Mouse (Mus musculus): Measurements from ENCODE around the gene Krt31. TPM values are rescaled to one million over a fixed set of nuclear protein-coding genes. Genes with fewer than 3 reads are reported as not detected.

Gene Krt31
- polyA plus RNA-seq, 1 experiment from 2014 or later = not detected

DNA sequence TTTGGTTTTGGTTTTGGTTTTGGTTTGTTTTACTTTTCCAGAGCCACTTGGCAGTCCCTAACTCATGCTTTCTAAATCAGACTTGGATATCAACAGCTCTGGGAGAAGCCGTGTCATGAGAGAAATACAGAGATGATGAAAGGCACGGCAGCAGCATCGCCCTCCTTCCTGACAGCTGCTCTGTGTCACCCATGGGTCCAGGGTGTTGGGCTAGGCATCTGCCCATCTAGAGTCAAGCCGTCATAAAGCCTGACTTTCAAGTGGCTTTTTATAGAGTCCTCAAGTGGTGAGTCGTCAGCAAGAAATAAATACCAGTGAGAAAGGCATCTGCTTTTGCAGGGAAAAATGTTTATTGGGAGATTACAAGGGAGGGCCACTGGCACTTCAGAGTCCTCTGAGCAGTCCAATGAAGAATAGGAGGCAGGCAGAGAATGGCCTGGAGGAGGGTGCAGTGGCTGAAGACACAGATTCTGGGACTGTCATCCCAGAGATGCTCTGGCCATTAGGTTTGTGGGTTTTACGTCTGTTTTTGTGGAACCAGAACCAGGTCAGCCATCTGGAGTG is 4.0 kb downstream of the Krt31 start:
- H3K4me1 ChIP-seq = no peaks in the 10 kb centered on the region
- no peaks in the 10 kb centered on the region for H3K27me3 ChIP-seq
- no peak overlapping the region for H3K9ac ChIP-seq
- no peak overlapping the region for H3K4me2 ChIP-seq
- H3K36me3 ChIP-seq (ENCODE audit: poor library complexity, severe bottlenecking) = no peaks in the 10 kb centered on the region
- no peak overlapping the region for H3K27ac ChIP-seq
- WGBS = 89% methylated on average over 6 of the region's 6 CpGs
- H3K9me3 ChIP-seq (replicated peaks) = no peaks in the 10 kb centered on the region
- H3K4me3 ChIP-seq = no peak overlapping the region
- no peak for ATAC-seq

GRCm38 (mm10) chr11:100041454-100041853 is 8.9 kb downstream of the Krt31 start, which contains the start of gene Krt34:
TSS of gene Krt34 (minus strand) at chr11:100041554.
- H3K4me1 ChIP-seq = no peaks in the 10 kb centered on the region
- no peak within 1 kb of the TSS for H3K4me3 ChIP-seq
- H3K9me3 ChIP-seq (replicated peaks) = no peaks in the 10 kb centered on the region
- no peak within 1 kb of the TSS for H3K27ac ChIP-seq
- H3K36me3 ChIP-seq (ENCODE audit: poor library complexity, severe bottlenecking) = no peaks in the 10 kb centered on the region
- H3K27me3 ChIP-seq = no peaks in the 10 kb centered on the region
- 89% methylated on average over 6 of the region's 6 CpGs for WGBS
- H3K4me2 ChIP-seq = no peak within 1 kb of the TSS
- ATAC-seq = no peak
- no peak within 1 kb of the TSS for H3K9ac ChIP-seq

DNA sequence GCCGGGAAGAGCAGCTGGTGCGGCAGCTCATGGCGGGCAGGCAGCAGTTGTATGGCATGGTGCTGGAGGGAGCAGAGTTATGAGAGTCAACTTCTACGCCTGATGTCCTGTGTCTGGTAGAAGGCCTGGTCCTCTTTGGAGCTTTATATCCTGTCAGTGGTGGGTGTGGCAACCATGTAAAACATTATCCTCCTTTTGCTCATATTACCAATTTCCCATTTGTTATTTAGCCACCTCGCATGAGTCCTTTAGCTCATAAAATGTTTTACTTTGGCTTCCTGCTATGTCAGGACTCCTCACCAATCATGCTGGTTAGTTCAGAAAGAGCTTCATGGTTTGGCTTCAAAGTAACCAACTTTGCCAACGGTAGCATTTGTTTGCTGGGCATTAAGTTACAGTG is 20.6 kb downstream of the Krt31 start, which contains the start of gene Krt33b:
Gene Krt33b, minus strand, starts transcription at position 101 of the 400 bp plus-strand sequence.
- no peak within 1 kb of the TSS for H3K4me3 ChIP-seq
- no peaks in the 10 kb centered on the region for H3K4me1 ChIP-seq
- no peak within 1 kb of the TSS for H3K4me2 ChIP-seq
- ATAC-seq = no peak
- 87% methylated on average over 6 of the region's 6 CpGs for WGBS
- H3K36me3 ChIP-seq (ENCODE audit: poor library complexity, severe bottlenecking) = no peaks in the 10 kb centered on the region
- H3K9ac ChIP-seq = no peak within 1 kb of the TSS
- H3K9me3 ChIP-seq (replicated peaks) = no peaks in the 10 kb centered on the region
- H3K27me3 ChIP-seq = no peaks in the 10 kb centered on the region
- no peak within 1 kb of the TSS for H3K27ac ChIP-seq

DNA sequence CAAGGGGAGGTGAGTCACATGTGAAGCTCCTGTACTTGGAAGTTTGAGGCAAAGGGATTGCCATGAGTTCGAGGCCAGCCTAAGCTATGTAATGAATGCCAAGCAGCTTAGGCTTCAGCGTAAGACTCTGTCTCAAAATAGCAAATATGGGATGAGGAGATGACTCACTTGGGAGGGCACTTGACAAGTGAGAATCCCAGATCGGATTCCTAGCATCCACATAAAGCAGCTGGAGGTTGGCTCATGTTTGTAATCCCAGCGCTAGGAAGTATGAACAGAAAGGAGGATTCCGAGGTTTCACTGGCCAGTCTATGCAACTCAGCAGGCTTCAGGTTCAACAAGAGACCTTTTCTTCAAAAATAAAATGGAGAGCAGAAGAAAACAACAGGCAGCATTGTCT is 28.9 kb downstream of the Krt31 start:
- Histone ChIP-seq H3K4me2 (no peak overlapping the region), H3K4me3 (no peak overlapping the region), H3K9ac (no peak overlapping the region), H3K4me1 (no peaks in the 10 kb centered on the region), H3K27me3 (no peaks in the 10 kb centered on the region), H3K27ac (no peak overlapping the region), H3K9me3 (replicated peaks) (no peaks in the 10 kb centered on the region), H3K36me3 (ENCODE audit: poor library complexity, severe bottlenecking) (no peaks in the 10 kb centered on the region)
- 86% methylated on average over 5 of the region's 5 CpGs for WGBS
- ATAC-seq = no peak

GRCm38 (mm10) chr11:100019466-100019865 is 30.9 kb downstream of the Krt31 start:
- 94% methylated on average over 1 of the region's 1 CpGs for WGBS
- ATAC-seq = no peak
- no peak overlapping the region for H3K4me3 ChIP-seq
- H3K4me2 ChIP-seq = no peak overlapping the region
- H3K27ac ChIP-seq = no peak overlapping the region
- no peak overlapping the region for H3K9ac ChIP-seq
- no peaks in the 10 kb centered on the region for H3K9me3 ChIP-seq (replicated peaks)
- no peaks in the 10 kb centered on the region for H3K36me3 ChIP-seq (ENCODE audit: poor library complexity, severe bottlenecking)
- no peaks in the 10 kb centered on the region for H3K27me3 ChIP-seq
- no peaks in the 10 kb centered on the region for H3K4me1 ChIP-seq

DNA sequence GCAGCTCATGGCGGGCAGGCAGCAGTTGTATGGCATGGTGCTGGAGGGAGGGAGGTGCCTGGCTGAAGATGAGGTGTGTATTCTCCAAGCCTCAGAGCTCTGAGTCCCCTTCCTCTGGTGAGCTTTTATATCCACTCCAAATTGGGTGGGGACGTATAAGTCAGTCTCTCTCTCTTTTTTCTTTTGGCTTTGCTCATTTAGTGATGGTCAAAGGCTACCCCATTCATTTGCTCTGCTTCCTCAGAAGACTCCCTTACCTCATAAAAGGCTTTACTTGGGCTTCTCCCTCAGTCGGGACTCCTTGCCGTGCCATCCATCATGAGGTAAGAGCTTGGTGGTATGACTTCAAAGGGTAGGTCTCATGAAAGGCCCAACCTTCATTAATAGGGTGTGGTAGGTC is 34.2 kb downstream of the Krt31 start, which contains the start of gene Krt33a:
Gene Krt33a, minus strand, starts transcription at position 101 of the 400 bp plus-strand sequence.
- Histone ChIP-seq H3K4me2 (no peak within 1 kb of the TSS), H3K4me3 (no peak within 1 kb of the TSS), H3K9me3 (replicated peaks) (no peaks in the 10 kb centered on the region), H3K9ac (no peak within 1 kb of the TSS), H3K4me1 (no peaks in the 10 kb centered on the region), H3K27me3 (no peaks in the 10 kb centered on the region), H3K27ac (no peak within 1 kb of the TSS), H3K36me3 (ENCODE audit: poor library complexity, severe bottlenecking) (no peaks in the 10 kb centered on the region)
- no peak for ATAC-seq
- WGBS = 92% methylated on average over 4 of the region's 4 CpGs

DNA sequence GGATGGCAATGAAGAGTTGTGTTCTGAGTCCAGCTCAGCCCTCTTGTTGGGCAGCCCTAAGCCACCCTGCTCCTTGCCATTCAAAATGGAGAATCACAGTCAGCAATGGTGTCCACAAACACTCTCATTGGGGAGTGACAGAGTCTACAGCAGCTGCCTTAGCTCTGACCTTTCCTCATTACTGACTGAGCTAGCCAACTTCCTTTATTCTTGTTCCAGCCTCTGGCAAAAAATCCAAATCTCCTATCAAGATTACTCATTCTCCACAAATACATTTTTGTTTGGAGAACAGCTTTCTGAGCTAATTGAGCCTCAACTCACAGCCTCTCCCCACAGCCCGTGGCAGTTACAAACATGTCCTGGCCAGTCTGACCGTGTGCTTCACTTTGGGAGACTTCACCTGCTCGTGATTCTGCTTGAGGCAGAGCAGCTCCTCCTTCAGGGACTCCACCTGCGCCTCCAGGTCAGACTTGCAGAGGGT is 36.6 kb downstream of the Krt31 start:
- Histone ChIP-seq H3K4me3 (no peak overlapping the region), H3K9ac (no peak overlapping the region), H3K27me3 (no peaks in the 10 kb centered on the region), H3K4me2 (no peak overlapping the region), H3K9me3 (replicated peaks) (no peaks in the 10 kb centered on the region), H3K27ac (no peak overlapping the region), H3K36me3 (ENCODE audit: poor library complexity, severe bottlenecking) (no peaks in the 10 kb centered on the region), H3K4me1 (no peaks in the 10 kb centered on the region)
- WGBS = 83% methylated on average over 4 of the region's 4 CpGs
- ATAC-seq = no peak

DNA sequence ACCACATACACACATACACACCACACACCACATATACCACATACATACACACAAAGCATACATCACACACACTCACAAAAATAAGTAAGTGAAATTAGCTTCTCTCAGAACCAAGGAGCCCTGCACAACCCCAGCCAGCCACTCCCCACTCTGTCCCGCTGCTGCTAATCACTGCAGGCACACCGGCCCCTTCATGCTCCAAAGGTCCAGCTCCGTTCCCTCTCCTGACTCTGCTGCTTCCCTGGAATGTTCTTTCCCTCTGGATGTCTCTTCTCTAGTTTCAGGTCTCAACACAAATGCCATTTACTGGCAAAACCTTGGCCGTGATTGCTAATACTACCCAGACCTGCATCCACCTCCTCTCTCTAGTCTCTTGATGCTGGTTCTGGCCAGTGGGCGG is 39.7 kb downstream of the Krt31 start:
- no peak for ATAC-seq
- no peaks in the 10 kb centered on the region for H3K36me3 ChIP-seq (ENCODE audit: poor library complexity, severe bottlenecking)
- WGBS = 87% methylated on average over 5 of the region's 5 CpGs
- no peaks in the 10 kb centered on the region for H3K9me3 ChIP-seq (replicated peaks)
- no peak overlapping the region for H3K9ac ChIP-seq
- no peak overlapping the region for H3K4me3 ChIP-seq
- no peak overlapping the region for H3K27ac ChIP-seq
- H3K4me1 ChIP-seq = no peaks in the 10 kb centered on the region
- no peaks in the 10 kb centered on the region for H3K27me3 ChIP-seq
- no peak overlapping the region for H3K4me2 ChIP-seq

GRCm38 (mm10) chr11:100008336-100008735 is 42.0 kb downstream of the Krt31 start:
- ATAC-seq = no peak
- H3K4me2 ChIP-seq = no peak overlapping the region
- H3K9ac ChIP-seq = no peak overlapping the region
- H3K4me1 ChIP-seq = no peaks in the 10 kb centered on the region
- 84% methylated on average over 5 of the region's 5 CpGs for WGBS
- no peaks in the 10 kb centered on the region for H3K27me3 ChIP-seq
- H3K36me3 ChIP-seq (ENCODE audit: poor library complexity, severe bottlenecking) = no peaks in the 10 kb centered on the region
- H3K9me3 ChIP-seq (replicated peaks) = no peaks in the 10 kb centered on the region
- H3K4me3 ChIP-seq = no peak overlapping the region
- H3K27ac ChIP-seq = no peak overlapping the region

GRCm38 (mm10) chr11:100006624-100007023 is 43.7 kb downstream of the Krt31 start:
- 59% methylated on average over 3 of the region's 3 CpGs for WGBS
- no peaks in the 10 kb centered on the region for H3K27me3 ChIP-seq

DNA sequence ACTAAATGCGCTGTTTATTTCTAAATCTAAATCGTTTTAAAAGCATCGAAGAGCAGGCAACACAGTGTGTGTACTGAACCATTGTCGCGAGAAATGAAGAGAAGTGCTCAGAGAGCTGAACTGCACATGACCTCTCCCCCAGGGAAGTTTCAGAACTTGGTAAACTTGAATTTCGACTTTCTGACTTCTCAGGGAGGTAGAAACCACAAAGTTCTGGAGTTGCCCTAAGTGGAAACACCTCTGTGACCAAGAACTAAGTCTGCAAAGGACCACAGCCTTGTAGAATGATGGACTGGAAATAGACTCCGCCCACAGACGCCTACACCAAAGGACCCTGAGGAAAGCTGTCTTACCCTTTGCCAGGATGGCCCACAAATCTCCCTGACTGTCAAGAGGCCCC is 44.4 kb downstream of the Krt31 start:
- 90% methylated on average over 8 of the region's 8 CpGs for WGBS
- ATAC-seq = no peak
- H3K4me3 ChIP-seq = no peak overlapping the region
- H3K27me3 ChIP-seq = no peaks in the 10 kb centered on the region
- H3K27ac ChIP-seq = no peak overlapping the region
- H3K9me3 ChIP-seq (replicated peaks) = 0 out of 2 replicates have a peak, but pooled peaks cover 4% of the 10 kb centered on the region
- no peaks in the 10 kb centered on the region for H3K4me1 ChIP-seq
- no peaks in the 10 kb centered on the region for H3K36me3 ChIP-seq (ENCODE audit: poor library complexity, severe bottlenecking)
- H3K4me2 ChIP-seq = no peak overlapping the region
- H3K9ac ChIP-seq = no peak overlapping the region

More at GRCm38 (mm10) chr11:100006624-100007023, 43.7 kb downstream of the Krt31 start:
- Histone ChIP-seq H3K4me3 (no peak overlapping the region), H3K27ac (no peak overlapping the region), H3K9ac (no peak overlapping the region), H3K4me1 (no peaks in the 10 kb centered on the region), H3K9me3 (replicated peaks) (0 out of 2 replicates have a peak, but pooled peaks cover 2% of the 10 kb centered on the region), H3K4me2 (no peak overlapping the region), H3K36me3 (ENCODE audit: poor library complexity, severe bottlenecking) (no peaks in the 10 kb centered on the region)
- ATAC-seq = no peak

GRCm38 (mm10) chr11:100004846-100005245 is 45.5 kb downstream of the Krt31 start:
- WGBS = 31% methylated on average over 6 of the region's 6 CpGs
- H3K9ac ChIP-seq = no peak overlapping the region
- no peak overlapping the region for H3K4me2 ChIP-seq
- H3K4me3 ChIP-seq = no peak overlapping the region
- H3K36me3 ChIP-seq (ENCODE audit: poor library complexity, severe bottlenecking) = no peaks in the 10 kb centered on the region
- H3K27me3 ChIP-seq = no peaks in the 10 kb centered on the region
- no peaks in the 10 kb centered on the region for H3K4me1 ChIP-seq
- 0 out of 2 replicates have a peak, but pooled peaks cover 4% of the 10 kb centered on the region for H3K9me3 ChIP-seq (replicated peaks)
- H3K27ac ChIP-seq = no peak overlapping the region
- no peak for ATAC-seq

DNA sequence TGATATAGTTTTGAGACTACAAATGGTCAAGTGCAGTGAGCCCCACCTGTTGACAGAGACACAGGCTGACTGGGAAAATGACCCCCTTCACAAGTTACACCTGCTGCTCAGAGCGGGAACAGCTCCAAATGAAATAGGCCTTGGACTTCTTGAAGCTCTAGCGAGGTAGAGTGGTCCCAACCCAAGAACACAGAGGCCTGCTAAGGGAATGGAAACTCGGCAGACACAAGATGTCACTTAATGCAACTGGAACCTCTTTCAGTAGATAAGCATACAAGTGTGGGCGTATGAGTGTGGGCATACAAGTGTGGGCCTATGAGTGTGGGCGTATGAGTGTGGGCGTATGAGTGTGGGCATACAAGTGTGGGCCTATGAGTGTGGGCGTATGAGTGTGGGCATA is 51.3 kb downstream of the Krt31 start:
- no peak overlapping the region for H3K4me3 ChIP-seq
- H3K36me3 ChIP-seq (ENCODE audit: poor library complexity, severe bottlenecking) = no peaks in the 10 kb centered on the region
- no peak overlapping the region for H3K9ac ChIP-seq
- H3K9me3 ChIP-seq (replicated peaks) = 0 out of 2 replicates have a peak, but pooled peaks cover 4% of the 10 kb centered on the region
- H3K4me2 ChIP-seq = no peak overlapping the region
- H3K27ac ChIP-seq = no peak overlapping the region
- peaks cover 14% of the 10 kb centered on the region; the same call in 1 of the 2 replicates for H3K27me3 ChIP-seq
- ATAC-seq = no peak
- no peaks in the 10 kb centered on the region for H3K4me1 ChIP-seq
- 92% methylated on average over 7 of the region's 7 CpGs for WGBS
